Mouse (Mus musculus): ENCODE results near the gene Ccdc141.

The Ccdc141 gene

DNA sequence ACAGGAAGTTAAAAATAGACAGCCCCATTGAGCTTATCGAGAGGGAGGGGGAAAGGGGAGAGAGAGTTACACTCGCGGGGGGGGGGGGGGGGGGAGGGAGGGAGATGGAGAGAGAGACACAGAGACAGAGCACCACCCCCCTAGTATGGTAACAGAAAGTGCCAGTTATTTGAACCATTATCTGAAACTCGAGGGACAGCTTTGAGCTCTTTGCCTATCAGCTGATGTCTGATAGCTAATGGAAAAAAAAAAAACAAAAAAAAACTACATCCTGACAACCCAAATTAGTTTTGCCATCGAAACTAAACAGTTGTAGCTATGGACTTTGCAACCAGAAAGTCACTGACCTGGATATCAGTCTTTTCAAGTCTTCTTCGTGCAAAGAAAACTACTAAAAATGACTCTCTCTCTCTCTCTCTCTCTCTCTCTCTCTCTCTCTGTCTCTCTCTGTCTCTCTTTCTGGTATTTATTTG is at the start of gene Ccdc141:
Gene Ccdc141 (minus strand): TSS at position 4 of the 473 bp plus-strand sequence.
- DNase-seq (ENCODE audit: low spot score in 2 of 2), result no peak

DNA sequence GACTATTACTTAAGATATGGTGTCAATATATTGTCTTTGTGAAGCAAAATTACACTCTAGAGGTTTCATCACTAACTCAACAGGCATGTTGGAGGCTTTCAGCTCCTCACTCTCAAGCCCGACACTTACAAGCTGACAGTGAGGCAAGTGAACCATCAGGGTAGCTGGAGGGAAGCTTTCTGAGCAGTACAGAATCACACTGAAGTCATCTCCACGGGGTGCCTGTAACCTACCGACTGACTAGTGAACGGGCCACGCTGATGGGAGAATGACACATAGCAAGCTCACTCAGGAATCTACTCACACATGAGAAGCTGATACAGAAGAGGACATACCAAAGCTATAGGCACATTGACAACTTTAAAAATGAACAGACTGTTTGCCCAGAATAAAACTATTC is 42.4 kb upstream of the Ccdc141 start:
- no peak for DNase-seq (ENCODE audit: low spot score in 2 of 2)

- DNase-seq (ENCODE audit: low spot score in 2 of 2), result no peak
Measured at GRCm38 (mm10) chr2:77206951-77207350, 36.5 kb upstream of the Ccdc141 start.

GRCm38 (mm10) chr2:77203916-77204315 is 33.5 kb upstream of the Ccdc141 start:
- no peak for DNase-seq (ENCODE audit: low spot score in 2 of 2)

DNA sequence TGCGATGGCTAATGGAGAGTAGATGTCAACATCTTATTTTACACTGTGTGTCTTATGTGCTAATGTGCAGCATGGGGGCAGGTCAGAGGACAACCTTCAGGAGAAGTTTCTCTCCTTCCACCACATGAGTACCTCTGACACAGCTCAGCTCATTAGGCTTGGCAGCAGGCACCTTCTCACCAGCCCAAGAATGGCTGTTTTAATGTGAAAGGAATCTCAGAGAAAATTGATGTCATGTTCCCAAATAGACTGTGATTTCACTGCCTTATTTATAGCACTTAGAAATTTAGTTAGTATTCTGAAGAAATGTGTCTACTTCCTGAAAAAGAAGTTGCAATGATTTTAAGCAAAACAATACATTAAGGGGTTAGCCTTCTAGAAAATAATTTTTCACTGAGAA is 31.5 kb upstream of the Ccdc141 start:
- no peak for DNase-seq (ENCODE audit: low spot score in 2 of 2)

DNA sequence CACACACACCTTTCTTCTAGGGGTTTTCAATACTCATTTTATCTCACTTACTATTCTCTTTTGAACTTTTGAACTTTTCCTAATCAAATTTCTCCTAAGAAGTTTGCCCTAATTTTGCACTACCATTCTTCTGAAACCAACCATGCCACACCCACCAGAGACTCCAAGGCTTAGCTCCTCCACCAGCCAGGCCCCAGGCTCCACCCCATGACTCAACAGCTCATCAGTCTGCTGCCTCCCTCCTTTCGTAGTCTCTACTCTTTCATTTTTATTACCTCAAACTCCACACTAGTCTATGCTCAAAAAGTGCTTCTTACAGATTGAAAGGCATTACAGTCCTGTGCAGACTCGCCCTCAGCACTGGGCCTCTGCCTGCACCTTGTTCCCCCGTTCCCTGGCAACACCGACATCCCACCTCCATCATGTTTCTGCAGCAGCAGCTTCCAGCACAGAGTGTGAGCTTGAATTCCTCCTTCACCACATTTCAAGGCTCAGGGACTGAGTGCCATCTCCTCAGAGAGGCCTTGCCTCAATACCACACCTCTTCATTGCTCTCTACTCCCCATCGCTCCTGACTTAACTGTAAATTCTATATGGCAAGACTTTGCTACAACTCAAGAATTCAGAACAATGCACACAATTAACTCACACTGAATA is 30.6 kb upstream of the Ccdc141 start:
- no peak for DNase-seq (ENCODE audit: low spot score in 2 of 2)

DNA sequence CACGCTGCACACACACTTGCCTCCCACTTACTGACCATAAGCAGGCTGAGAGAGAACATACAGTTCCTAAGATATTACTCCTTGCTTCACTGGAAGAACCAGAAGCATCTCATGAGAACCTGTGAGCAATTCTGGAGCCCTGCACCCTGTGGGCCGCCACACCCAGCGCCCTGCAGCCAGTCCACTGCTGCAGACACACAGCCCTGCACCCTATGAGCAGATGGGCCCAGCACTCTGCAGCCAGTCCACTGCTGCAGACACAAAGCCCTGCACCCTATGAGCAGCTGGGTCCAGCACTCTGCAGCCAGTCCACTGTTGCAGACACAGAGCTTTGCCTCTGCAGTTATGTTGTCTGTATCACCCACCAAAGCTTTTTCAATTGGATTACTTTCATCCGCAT is 29.9 kb upstream of the Ccdc141 start:
- DNase-seq (ENCODE audit: low spot score in 2 of 2), result no peak

- DNase-seq (ENCODE audit: low spot score in 2 of 2), result no peak
Measured at GRCm38 (mm10) chr2:77198246-77198645, 27.8 kb upstream of the Ccdc141 start.

DNA sequence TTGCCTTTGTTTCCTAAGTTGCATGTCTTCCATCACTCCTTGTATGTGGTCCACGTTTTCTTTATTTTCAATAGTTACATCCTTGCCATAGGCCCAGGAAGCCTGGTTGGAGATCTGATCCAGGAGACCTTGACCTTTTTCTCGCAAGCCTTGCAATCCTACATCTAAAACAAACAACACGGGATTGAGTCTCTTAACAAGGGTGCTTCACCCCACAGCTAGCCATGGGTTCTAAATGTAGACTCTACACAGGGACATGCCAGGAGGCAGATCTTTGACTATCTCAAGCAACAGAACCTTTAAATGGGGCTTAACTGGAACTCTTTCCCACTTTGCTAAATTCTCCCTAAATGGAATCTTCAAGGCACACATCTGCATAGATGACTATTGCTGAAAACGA is 26.4 kb upstream of the Ccdc141 start:
- no peak for DNase-seq (ENCODE audit: low spot score in 2 of 2)

DNA sequence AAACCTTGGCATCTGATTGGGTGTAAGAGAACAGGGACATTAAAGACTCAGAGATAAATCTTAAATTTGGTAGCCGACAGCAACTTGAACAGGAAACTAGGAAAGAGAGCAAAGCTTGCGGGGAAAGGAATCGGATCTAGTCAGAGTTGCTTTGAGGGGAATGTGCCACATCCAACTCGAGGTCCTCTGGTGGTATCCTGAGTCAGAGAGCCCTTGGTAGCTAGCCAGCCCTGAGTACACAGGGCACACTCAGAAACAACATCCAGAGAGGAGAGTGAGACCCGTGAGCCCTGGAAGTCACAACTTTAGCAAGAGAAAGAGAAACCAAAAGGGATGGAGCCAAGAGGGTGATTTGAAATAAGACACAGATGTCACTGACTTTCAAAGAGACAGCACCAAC is 24.6 kb upstream of the Ccdc141 start:
- no peak for DNase-seq (ENCODE audit: low spot score in 2 of 2)

DNA sequence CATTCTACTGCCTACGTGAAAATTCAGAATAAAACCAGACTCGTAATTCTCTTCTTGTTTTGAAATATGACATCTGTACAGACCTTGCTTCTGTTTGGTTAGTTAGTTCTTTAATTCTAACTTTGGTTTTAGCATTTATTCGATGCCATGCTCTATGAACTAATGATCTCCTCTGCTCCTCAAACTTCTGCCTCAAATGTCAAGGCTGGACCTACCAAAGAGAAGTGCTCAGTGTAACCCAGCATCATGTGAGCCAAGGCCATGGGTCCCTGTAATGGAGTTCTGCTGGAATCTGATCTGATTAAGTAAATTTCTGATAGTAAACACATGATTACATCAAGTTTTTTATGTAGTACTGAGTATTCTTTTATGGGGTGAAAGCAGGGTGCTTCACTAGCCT is 21.4 kb upstream of the Ccdc141 start:
- DNase-seq (ENCODE audit: low spot score in 2 of 2), result no peak

GRCm38 (mm10) chr2:77190891-77191290 is 20.5 kb upstream of the Ccdc141 start:
- DNase-seq (ENCODE audit: low spot score in 2 of 2), result no peak

DNA sequence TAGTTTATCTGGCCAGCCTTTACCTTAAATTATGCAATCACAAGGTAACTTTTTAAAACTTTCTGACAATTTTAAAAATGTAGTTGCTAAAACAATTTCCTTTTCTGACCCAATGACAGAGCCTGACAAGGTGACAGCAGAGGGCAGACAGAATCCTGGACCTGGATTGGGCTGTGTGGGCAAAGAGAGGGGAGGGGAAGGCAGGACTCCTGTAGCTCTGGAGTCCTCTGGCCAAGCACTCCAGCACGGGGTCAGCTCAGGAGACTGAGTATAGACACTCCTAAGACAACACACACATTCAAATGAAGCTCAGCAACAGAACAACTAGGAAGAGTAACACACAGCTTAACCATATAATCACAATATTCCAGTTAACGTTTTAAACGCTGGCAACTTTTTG is 19.9 kb upstream of the Ccdc141 start:
- no peak for DNase-seq (ENCODE audit: low spot score in 2 of 2)

DNA sequence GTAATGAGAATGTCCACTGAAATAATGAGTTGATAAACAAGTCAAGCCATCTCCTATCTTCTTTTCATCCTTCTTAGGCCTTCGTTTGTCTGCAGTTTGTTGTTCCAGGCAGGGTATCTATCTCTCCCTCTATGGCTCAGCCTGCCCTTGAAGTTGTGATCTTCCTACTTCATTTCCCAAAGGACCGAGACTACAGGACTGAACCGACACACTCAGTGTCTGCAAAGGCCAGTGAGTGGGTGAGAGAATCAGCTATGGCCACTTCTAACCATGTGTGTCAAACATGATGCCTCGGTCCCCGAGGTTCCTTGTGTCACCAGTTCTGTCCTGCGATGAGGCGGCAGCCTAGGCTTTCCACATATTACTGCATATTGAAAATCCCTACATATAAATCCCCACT is 19.2 kb upstream of the Ccdc141 start:
- DNase-seq (ENCODE audit: low spot score in 2 of 2), result no peak

- no peak for DNase-seq (ENCODE audit: low spot score in 2 of 2)
Measured at GRCm38 (mm10) chr2:77187501-77187900, 17.1 kb upstream of the Ccdc141 start.

- no peak for DNase-seq (ENCODE audit: low spot score in 2 of 2)
Measured at GRCm38 (mm10) chr2:77186912-77187311, 16.5 kb upstream of the Ccdc141 start.

DNA sequence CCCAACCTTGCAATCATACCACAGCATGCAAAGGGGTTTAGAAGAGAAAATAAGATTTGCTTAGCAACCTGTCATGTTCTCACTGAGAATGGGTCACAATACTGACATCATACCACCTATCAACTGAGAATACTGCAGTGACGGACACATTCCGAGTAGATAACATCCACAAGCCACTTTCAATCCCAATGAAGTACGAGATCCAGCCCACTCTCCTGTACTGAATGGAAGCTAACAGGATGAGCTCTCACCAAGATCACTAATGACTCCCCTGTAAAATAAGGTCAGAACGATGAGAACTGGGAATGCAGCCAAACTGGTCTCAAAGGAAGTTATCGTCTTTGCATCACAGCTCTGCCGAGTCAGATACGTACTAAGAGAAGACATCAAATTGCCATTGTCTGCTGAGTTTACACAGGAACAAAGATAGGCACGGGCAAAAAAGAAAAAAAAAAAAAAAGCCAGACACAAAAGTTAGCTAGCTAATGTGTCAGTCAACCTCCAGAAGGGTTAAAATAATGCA is 13.7 kb upstream of the Ccdc141 start:
- no peak for DNase-seq (ENCODE audit: low spot score in 2 of 2)

DNA sequence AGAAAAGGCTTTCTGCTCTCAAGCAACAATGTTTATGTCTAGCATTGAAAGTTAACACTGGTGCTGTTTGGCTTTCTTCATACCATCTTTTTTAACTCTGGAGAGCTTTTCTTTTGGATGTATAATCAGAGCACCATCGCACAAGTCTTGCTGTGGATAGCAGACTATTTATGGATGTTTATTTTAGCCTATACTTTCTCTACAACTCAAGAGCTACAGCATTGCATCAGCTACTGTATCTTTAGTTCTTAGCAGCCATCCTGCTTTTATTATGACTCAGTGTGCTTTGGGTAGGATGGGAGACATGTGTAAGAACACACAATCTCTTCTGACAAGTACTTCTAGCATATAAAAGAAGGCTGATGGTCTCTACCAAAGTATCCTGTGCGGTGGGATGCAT is 13.2 kb upstream of the Ccdc141 start:
- no peak for DNase-seq (ENCODE audit: low spot score in 2 of 2)

GRCm38 (mm10) chr2:77182996-77183380 is 12.6 kb upstream of the Ccdc141 start:
- DNase-seq (ENCODE audit: low spot score in 2 of 2), result no peak

DNA sequence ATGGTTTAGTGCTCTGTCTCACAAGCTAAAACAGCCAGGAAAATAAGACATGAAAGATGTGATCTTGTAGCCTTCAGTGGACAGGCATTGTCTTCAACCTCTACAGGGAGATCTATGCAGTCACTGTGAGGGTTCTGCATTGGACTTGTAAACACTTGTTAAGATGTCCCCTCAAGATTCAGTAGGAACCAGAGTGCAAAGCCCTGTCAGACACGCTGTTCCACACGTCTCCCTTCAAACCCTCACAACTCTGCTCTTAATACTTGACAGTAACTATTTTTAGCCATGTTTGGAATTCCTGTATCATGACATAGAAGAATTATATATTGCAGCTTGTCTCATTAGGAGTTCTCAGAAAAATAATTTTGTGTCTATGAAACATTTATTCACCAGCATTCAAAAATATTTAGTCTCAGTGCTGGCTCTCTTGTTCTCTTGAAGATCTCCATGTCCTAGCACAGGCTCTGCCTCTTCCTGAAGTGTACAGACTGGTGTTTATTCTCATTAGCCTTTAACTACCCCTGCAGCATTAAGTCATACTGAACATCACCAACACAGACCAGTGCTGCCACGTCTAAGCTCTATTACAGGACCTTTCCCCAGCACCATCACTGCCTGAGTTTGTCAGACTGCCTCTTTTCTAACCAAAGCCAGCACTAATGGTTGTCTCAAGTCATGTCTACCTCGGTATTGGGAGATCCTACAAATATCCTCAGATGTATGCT is 12.0 kb upstream of the Ccdc141 start:
- no peak for DNase-seq (ENCODE audit: low spot score in 2 of 2)

GRCm38 (mm10) chr2:77177472-77177871 is 7.0 kb upstream of the Ccdc141 start:
- DNase-seq (ENCODE audit: low spot score in 2 of 2), result no peak

DNA sequence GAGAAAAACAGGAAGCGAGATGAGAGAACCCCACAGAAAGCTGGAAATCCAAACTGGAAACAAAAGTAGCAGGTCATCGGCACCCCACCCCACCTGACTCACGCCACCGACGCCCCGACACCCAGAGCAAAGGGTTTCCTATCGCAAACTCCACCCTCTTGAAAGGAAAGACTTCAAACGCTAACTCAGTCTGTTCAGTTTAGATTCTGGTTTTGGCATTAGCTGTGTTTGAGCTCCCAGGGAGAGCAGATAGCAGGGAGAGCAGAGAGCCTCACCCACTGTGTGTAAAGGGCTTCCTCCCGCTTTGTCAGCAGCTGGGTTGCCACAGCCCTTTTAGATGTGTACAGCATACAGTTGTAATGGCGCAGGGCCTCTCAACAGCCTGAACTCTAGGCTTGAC is 6.0 kb upstream of the Ccdc141 start:
- DNase-seq (ENCODE audit: low spot score in 2 of 2), result no peak

- no peak for DNase-seq (ENCODE audit: low spot score in 2 of 2)
Measured at GRCm38 (mm10) chr2:77175411-77175810, 5.0 kb upstream of the Ccdc141 start.
